Mouse (Mus musculus): ENCODE data around the gene Susd1.

Gene Susd1

DNA sequence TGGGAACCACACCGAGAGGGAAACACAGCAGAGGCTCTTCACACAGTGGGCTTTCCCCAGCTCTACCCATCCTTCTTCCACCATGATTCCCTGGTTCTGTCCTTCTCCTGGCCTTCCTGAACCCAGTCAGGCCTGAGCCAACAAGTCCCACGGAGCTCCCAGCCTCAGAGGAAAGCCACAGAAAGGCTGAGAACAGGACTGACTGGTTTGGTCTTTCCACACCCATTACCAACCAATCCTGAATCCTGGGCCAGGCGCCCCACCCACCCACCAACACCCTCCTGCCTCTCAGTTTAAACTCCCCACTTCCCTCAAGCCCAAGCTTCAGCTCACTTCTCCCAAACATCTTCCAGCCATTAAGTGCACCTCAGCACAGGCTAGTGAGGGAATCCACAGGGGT, 4.4 kb downstream of the Susd1 start:
- no peak for DNase-seq (ENCODE audit: low read depth)

GRCm38 (mm10) chr4:59429128-59429527, 9.3 kb downstream of the Susd1 start:
- DNase-seq (ENCODE audit: low read depth): no peak

GRCm38 (mm10) chr4:59426429-59426828, 12.0 kb downstream of the Susd1 start:
- DNase-seq (ENCODE audit: low read depth): no peak

- no peak for DNase-seq (ENCODE audit: low read depth)
Observed at GRCm38 (mm10) chr4:59422808-59423207, 15.6 kb downstream of the Susd1 start.

GRCm38 (mm10) chr4:59422025-59422783, 16.2 kb downstream of the Susd1 start:
- peak; percentile 15 for DNase-seq (ENCODE audit: low read depth)

DNA sequence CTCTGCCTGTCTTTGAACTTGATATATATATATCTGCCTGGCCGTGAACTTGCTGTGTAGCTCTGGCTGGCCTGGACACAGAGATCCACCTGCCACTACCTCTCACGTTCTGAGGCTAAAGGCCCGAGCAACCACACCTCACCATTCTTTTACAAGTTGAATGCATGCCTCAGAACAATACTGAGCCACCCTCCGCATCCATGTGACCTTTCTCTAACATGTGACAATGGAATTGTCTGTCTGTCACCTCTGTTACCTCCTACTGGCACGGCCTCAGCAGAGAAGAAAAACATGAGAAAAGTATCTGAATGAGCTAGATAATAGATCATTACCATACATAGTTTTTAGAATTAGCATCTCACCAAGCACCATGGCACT, 17.1 kb downstream of the Susd1 start:
- DNase-seq (ENCODE audit: low read depth): no peak

DNA sequence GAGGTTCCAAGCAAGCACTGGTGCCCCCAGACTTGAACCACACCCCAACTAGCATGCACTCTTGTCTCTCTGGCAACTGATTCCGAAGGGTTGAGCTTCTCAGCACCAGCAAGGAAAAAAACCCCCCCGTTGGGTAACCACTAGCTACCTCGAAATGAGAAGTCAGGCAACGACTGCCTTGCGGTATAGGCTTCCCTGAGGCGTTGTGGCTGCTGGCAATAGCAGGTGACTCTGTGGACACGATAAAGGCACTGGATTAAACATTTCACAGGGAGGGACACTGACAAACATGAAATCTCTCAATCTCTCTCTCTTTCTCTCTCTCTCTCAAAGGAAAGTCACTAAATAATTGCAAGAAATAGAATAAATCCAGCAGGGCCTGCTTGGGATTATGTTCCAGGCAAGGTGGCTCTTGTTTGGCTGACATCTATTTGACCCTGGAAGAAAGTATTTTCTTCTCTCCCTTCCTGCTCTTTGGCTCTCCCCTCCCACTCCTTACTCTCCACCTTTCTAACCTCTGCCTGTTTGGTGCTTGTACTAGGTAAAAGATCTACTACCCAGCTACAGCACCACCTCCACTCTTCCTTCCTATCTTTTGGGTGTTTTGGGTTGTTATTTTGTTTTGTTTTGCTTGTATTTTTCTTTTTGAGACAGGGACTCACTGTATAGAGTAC, 17.6 kb downstream of the Susd1 start:
- DNase-seq (ENCODE audit: low read depth): no peak

DNA sequence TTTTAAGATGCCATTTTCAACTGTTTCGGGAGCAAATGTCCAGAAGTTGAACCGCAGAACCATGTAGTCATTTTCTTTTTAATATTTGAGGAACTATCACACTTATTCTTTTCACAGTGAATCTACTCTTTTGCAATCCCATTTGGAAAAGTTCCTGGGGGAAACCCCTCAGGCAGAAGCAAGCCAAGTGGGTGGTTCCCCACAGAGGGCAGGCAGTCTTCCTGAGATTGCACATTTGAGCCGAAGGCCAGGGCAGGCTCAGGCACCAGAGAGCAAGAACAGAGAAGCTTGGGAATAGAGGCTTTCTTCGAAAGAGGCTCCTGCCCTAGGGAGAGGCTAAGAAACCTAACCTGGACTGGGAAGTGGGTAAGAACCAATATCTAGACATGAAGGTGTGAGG, 19.2 kb downstream of the Susd1 start:
- DNase-seq (ENCODE audit: low read depth): peak; percentile 57

GRCm38 (mm10) chr4:59413428-59413827, 25.0 kb downstream of the Susd1 start:
- no peak for DNase-seq (ENCODE audit: low read depth)

GRCm38 (mm10) chr4:59411153-59411552, 27.3 kb downstream of the Susd1 start:
- no peak for DNase-seq (ENCODE audit: low read depth)

DNA sequence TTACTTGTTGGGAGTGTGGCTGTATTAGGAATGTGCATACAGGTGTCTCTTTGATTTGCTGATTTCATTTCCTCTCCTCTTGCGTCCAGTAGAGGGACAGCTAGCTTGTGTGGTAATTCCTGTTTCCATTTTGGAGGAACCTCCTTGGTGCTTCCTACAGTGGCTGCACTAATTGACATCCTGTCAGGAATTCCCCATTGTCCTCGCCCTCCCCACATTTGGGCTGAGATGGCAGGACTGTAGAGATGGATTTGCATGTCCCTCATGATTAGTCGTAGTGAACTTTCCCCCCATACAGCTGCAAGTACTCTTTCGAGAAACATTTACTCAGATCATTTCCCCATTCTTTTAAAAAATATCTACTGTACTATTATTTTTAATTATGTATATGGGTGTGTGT, 30.7 kb downstream of the Susd1 start:
- no peak for DNase-seq (ENCODE audit: low read depth)

GRCm38 (mm10) chr4:59404375-59404774, 34.1 kb downstream of the Susd1 start:
- peak; percentile 27 for DNase-seq (ENCODE audit: low read depth)

- DNase-seq (ENCODE audit: low read depth): no peak
Observed at GRCm38 (mm10) chr4:59400931-59401330, 37.5 kb downstream of the Susd1 start.

DNA sequence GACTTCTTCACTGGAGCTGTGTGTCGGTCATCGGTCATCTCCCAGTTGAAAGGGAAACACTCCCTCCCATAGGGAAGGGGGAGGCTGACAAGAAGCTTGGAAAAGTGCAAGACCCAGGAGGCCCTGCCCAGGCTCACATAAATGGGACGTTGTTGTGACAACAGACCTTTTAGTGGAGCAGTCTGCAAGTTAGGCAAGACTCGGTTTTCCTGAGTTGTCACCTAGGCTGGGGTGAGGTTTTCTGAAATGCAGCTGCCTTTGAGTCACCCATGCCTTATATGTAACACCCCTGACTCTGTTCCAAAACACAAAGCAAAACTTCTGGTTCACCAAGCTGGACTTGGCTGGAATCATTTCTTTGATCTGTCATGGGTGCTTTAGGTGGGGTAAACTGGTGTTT, 39.1 kb downstream of the Susd1 start:
- DNase-seq (ENCODE audit: low read depth): peak; percentile 69

GRCm38 (mm10) chr4:59395528-59395927, 42.9 kb downstream of the Susd1 start:
- no peak for DNase-seq (ENCODE audit: low read depth)

- DNase-seq (ENCODE audit: low read depth): no peak
Observed at GRCm38 (mm10) chr4:59394155-59394554, 44.3 kb downstream of the Susd1 start.

- no peak for DNase-seq (ENCODE audit: low read depth)
Observed at GRCm38 (mm10) chr4:59388447-59389030, 49.9 kb downstream of the Susd1 start.

DNA sequence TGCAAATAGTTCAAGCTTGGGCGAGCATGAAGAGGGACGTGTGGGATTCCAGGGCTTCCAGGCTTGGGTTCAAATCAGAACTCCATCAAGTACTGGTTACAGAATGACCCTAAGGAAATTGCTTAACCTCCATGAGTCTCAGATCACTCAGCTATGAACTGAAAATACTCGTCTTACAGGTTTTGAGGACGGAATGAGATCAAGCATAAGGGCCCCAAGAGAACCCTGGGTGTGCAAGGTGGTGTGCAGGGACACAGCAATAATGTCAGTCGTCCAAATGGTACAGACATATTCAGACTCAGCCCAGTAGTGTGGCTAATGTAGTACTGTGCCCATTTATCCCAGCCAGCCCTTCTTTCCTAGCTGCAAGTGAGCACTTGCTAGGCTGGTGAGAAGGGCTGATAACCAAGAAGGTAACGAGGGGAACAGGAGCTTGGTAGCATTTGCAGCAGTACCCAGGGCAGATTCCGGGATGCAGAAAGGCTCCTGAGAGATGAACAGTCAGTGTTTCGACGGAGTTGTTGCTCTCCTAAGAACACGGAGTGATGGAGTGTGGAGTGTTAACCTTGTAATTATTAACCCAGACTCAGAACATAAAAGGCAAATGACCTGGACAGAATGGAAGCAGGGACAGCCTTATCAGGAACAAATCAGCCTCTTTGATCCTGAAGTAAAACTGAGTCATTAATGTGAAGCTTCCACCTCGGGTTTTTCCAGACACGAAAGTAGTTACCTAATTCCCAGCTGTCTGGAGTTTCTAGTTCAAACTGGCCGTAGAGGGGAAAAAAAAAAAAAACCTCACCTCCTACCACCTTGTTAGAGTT, 50.8 kb downstream of the Susd1 start:
- no peak for DNase-seq (ENCODE audit: low read depth)

DNA sequence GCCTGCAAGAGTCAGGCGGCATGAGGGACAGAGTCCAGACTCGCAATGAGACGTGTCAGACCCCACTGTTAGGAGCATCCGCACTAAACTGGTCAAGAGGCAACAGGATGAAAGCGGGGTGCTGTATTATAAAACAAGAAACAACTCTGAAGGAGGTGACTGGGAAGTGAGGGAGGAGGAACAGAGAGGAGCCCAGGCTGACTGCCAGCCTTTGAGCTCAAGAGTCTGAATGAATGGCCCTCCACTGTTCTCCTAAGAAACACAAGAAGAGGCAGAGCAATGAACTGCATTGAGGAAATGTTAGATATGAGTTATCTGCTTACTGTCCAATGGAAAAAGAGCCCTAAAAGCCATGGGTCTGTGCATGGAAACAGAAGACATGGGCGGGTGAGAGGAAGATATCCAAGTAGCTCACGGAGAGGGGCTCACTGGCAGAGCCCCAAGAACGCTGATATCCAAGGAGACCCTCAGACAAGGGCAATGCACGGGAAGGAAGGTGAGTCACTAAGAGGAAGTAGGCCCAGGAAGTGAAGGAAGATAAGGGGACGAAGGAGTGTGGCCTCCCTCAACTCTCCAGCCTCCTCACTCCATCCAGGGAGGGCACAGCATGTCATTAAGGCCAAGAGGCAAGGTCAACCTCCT, 53.1 kb downstream of the Susd1 start:
- DNase-seq (ENCODE audit: low read depth): no peak

GRCm38 (mm10) chr4:59383791-59384190, 54.6 kb downstream of the Susd1 start:
- DNase-seq (ENCODE audit: low read depth): no peak

- DNase-seq (ENCODE audit: low read depth): no peak
Observed at GRCm38 (mm10) chr4:59382131-59382530, 56.3 kb downstream of the Susd1 start.

All from NIH3T3 (cell line).